In the genomic region with DNA sequence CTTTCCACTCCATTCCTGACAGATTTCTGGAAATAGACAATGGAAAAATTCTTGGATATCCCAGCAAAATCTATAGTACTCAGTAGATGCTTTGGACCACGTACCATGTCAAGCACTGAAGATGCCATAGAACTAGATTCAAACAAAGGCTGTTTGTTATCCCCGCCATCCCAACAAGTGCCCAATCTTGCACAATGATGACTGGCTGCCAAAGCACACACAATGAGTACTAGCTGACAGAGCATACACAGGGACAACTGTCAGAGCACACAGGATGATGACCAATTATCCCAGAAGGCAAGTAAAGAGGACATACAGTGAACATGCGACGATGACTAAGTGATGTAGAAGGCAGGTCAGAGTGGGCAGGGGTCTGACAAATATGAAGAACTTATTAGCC, we compare ENCODE assay signal across 15 mouse cellular contexts.
DNase-seq lines count a peak whose midpoint lies in the region.
"Had no signal": no experiment of that assay in that cellular context is flagged by ENCODE, and none has a peak within 500 bp of the region (broad histone marks: within the 10 kb centered on the region; RNA-seq: fewer than 3 reads in every experiment).

No protein-coding gene starts in this region.

- peak; percentile 10 for DNase-seq in 3T3-L1 (ENCODE audit: low read depth, low spot score)
- DNase-seq in brain, adult 2 months (ENCODE audit: low read depth, low spot score) = peak; percentile 53
- DNase-seq in gonadal fat pad, adult 2 months (ENCODE audit: low read depth) = peak; percentile 51
- DNase-seq in gastrocnemius, postnatal 36 days = no peak
- no peak for DNase-seq in cerebellum, postnatal 14 days
- DNase-seq: adrenal gland, adult 2 months; adrenal gland, postnatal 10 days; adrenal gland, postnatal 25 days; cerebellum, adult 11-12 months; cerebellum, adult 2 months; cerebellum, adult 9-10 months; cerebellum, postnatal 10 days; cerebellum, postnatal 36 days; embryo, embryonic 11 days; forebrain, postnatal 0 days had no signal

- intact Hi-C loops in gastrocnemius, postnatal 36 days (cut with DNase I) = no loop called here

Comparison
In these comparisons a context has a peak if more than half of its experiments do, and no peak if none do; other contexts are left out.
1. DNase-seq: peak in 3T3-L1 (single experiment), brain, adult 2 months (single experiment) and gonadal fat pad, adult 2 months (single experiment); none in gastrocnemius, postnatal 36 days (0 of 2) and cerebellum, postnatal 14 days (0 of 2).